Mouse (Mus musculus) thymus, adult 2 months (tissue): ENCODE measurements around the gene Zgrf1. TPM values are rescaled to one million over a fixed set of nuclear protein-coding genes. Genes with fewer than 3 reads are reported as not detected.
A peak's percentile ranks its signal among the peaks of the same experiment; 100 is the strongest.

Experiments
- DNase-seq: peaks from one replicate; pipeline ENCODE4 v3.0.0; 2021
- H3K27ac ChIP-seq: fragments of 200-500 bp; 2 replicates; pipeline ENCODE4 v1.5.1; 2012; ENCODE audit warnings: low read length, control low read depth; ENCODE audit not compliant: control insufficient read depth, insufficient read depth
- H3K27me3 ChIP-seq: fragments of 200-500 bp; 2 replicates; pipeline ENCODE4 v1.6.1; 2012; ENCODE audit warnings: mild to moderate bottlenecking, low read length, moderate library complexity, mixed read lengths; ENCODE audit not compliant: control insufficient read depth, insufficient read depth
- H3K36me3 ChIP-seq: fragments of 200-500 bp; 2 replicates; pipeline ENCODE4 v1.6.1; 2012; ENCODE audit warnings: mild to moderate bottlenecking, low read length, moderate library complexity; ENCODE audit not compliant: control insufficient read depth, insufficient read depth
- H3K4me1 ChIP-seq: fragments of 200-500 bp; replicated peaks from 2 replicates; pipeline ENCODE4 v1.6.1; 2012; ENCODE audit warnings: low read length; ENCODE audit not compliant: control insufficient read depth, insufficient read depth
- H3K4me3 ChIP-seq: fragments of 200-500 bp; 2 replicates; pipeline ENCODE4 v1.5.1; 2012; ENCODE audit warnings: mild to moderate bottlenecking, low read length, control low read depth, moderate library complexity; ENCODE audit not compliant: control insufficient read depth, insufficient read depth
- CTCF ChIP-seq: fragments of 200-500 bp; IDR thresholded peaks from 2 replicates; pipeline ENCODE4 v1.5.1; 2012; ENCODE audit warnings: mild to moderate bottlenecking, control low read depth, low read length, moderate library complexity, borderline replicate concordance; ENCODE audit not compliant: control insufficient read depth, poor library complexity, insufficient read depth; ENCODE audit errors: extremely low read depth
- POLR2A ChIP-seq: fragments of 200-500 bp; IDR thresholded peaks from 2 replicates; pipeline ENCODE4 v1.6.1; 2012; ENCODE audit warnings: mild to moderate bottlenecking, low read length, control low read depth, moderate library complexity; ENCODE audit not compliant: control insufficient read depth, poor library complexity, insufficient read depth; ENCODE audit errors: extremely low read depth
- WGBS: fragments of 180-500 bp; shearing (Covaris S2); methylation state at CpG from one replicate; pipeline ENCODE4 v1.1.7; 2018; 5-methylcytosine and 5-hydroxymethylcytosine counted together
- polyA plus RNA-seq: library from polyadenylated mRNA; depleted of rRNA; stranded (reverse); fragments of >200 nt; gene quantifications from 2 replicates; pipeline ENCODE4 v1.2.3, GENCODE M21; 2012

The Zgrf1 gene
- polyA plus RNA-seq, 1 experiment, result 2.6 TPM

GRCm38 (mm10) chr3:127625701-127626399 is 72.6 kb downstream of the Zgrf1 start:
- Histone ChIP-seq H3K27ac (no peak overlapping the region), H3K27me3 (peaks cover 21% of the 10 kb centered on the region), H3K36me3 (no peaks in the 10 kb centered on the region), H3K4me3 (no peak overlapping the region), H3K4me1 (no peaks in the 10 kb centered on the region)
- peak; percentile 31; the same call in 1 of the 2 replicates for TF ChIP-seq CTCF
- TF ChIP-seq POLR2A, result no peak
- 4% methylated on average over 28 of the region's 28 CpGs for WGBS
- no peak for DNase-seq

- no peak for DNase-seq
- TF ChIP-seq CTCF, result no peak
- no peak for TF ChIP-seq POLR2A
- no peak overlapping the region for H3K4me3 ChIP-seq
- WGBS, result 21% methylated on average over 3 of the region's 3 CpGs
- H3K27ac ChIP-seq, result no peak overlapping the region
- H3K36me3 ChIP-seq, result no peaks in the 10 kb centered on the region
- H3K27me3 ChIP-seq, result peaks cover 24% of the 10 kb centered on the region
- no peaks in the 10 kb centered on the region for H3K4me1 ChIP-seq
Measured at GRCm38 (mm10) chr3:127626524-127626923, 73.2 kb downstream of the Zgrf1 start.

- WGBS, result 13% methylated on average over 28 of the region's 28 CpGs
- H3K4me1 ChIP-seq, result no peaks in the 10 kb centered on the region
Measured at GRCm38 (mm10) chr3:127627151-127627955, 74.1 kb downstream of the Zgrf1 start.

GRCm38 (mm10) chr3:127627956-127628310 is 74.6 kb downstream of the Zgrf1 start:
- no peaks in the 10 kb centered on the region for H3K36me3 ChIP-seq
- H3K4me3 ChIP-seq, result no peak overlapping the region
- H3K27ac ChIP-seq, result no peak overlapping the region
- H3K4me1 ChIP-seq, result peaks cover under 1% of the 10 kb centered on the region; the same call in 1 of the 2 replicates
- no peak for DNase-seq
- peaks cover 35% of the 10 kb centered on the region for H3K27me3 ChIP-seq
- no peak for TF ChIP-seq CTCF
- TF ChIP-seq POLR2A, result no peak
- 7% methylated on average over 9 of the region's 9 CpGs for WGBS

More at GRCm38 (mm10) chr3:127627151-127627955, 74.1 kb downstream of the Zgrf1 start:
- no peaks in the 10 kb centered on the region for H3K36me3 ChIP-seq
- peaks cover 30% of the 10 kb centered on the region for H3K27me3 ChIP-seq
- no peak overlapping the region for H3K4me3 ChIP-seq
- DNase-seq, result no peak
- no peak overlapping the region for H3K27ac ChIP-seq
- no peak for TF ChIP-seq POLR2A
- no peak for TF ChIP-seq CTCF

GRCm38 (mm10) chr3:127628311-127629184 is 75.3 kb downstream of the Zgrf1 start:
- WGBS, result 11% methylated on average over 37 of the region's 37 CpGs
- no peak for TF ChIP-seq POLR2A
- TF ChIP-seq CTCF, result no peak
- no peak overlapping the region for H3K27ac ChIP-seq
- no peak for DNase-seq
- H3K4me3 ChIP-seq, result no peak overlapping the region
- no peaks in the 10 kb centered on the region for H3K36me3 ChIP-seq
- H3K27me3 ChIP-seq, result peaks cover 39% of the 10 kb centered on the region
- H3K4me1 ChIP-seq, result peaks cover 5% of the 10 kb centered on the region

- Histone ChIP-seq H3K4me1 (peaks cover 12% of the 10 kb centered on the region), H3K27me3 (peaks cover 49% of the 10 kb centered on the region), H3K27ac (no peak overlapping the region), H3K36me3 (no peaks in the 10 kb centered on the region), H3K4me3 (no peak overlapping the region)
- DNase-seq, result no peak
- TF ChIP-seq POLR2A, result no peak
- no peak for TF ChIP-seq CTCF
- WGBS, result 26% methylated on average over 1 of the region's 1 CpGs
Measured at GRCm38 (mm10) chr3:127630190-127630589, 76.9 kb downstream of the Zgrf1 start.
